Mouse (Mus musculus) layer of hippocampus, adult 8-10 months (tissue): ENCODE measurements around the gene Ppp2r2c. TPM values are rescaled to one million over a fixed set of nuclear protein-coding genes. Genes with fewer than 3 reads are reported as not detected.
A peak's percentile ranks its signal among the peaks of the same experiment; 100 is the strongest.

Source experiments
- DNase-seq, 2 experiments: peaks; one replicate each; pipeline ENCODE4 v3.0.0; 2022; ENCODE audit warnings: low spot score in 2 of 2
- total RNA-seq, 4 experiments: library from RNA; stranded (reverse); gene quantifications; 2 replicates each; pipeline ENCODE4 v1.2.4; 2022

Ppp2r2c gene
- total RNA-seq, 4 experiments from 2014 or later = 315 to 377 (median 346) TPM

DNA sequence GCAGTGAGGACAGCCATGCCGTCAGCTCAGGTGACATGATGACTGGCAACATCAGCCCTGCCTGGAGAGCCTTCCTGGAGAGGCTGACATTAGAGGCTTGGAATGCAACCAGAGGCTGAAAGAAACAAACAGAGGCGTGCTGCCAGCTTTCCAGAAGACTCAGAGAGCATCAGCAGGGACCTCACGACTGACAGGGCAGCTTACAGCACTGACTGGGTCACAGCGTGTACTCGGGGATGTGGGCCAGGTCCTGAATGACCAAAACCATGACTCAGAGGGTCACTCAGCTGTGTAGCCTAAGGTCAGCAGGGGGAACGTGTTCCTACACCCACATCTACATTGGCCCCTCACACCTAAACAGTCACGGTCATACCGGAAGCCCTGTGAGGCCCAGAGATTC is 110.7 kb downstream of the Ppp2r2c start:
- DNase-seq = no peak

GRCm38 (mm10) chr5:36979631-36980030 is 111.3 kb downstream of the Ppp2r2c start:
- no peak for DNase-seq

- no peak for DNase-seq
Observed at GRCm38 (mm10) chr5:36982271-36982670, 114.0 kb downstream of the Ppp2r2c start.

DNA sequence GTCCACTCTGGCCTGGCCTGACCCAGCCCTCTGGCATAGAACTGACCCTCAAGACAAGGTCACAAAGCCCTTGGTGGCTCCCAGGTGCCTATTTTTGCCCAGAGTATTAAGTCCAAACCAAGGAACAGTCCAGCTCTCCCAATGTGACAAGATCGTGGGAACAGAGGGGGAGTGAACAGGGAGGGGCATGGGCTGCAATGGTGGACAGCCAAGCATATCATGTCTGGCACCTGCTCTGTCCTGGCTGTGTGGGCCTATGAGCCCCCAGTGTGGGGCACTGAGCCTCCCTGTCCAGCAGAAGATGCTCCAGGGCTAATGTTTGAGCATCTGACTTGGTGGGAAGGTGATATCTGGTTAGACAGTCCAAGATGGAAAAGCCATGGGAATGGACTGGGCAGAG is 118.3 kb downstream of the Ppp2r2c start:
- DNase-seq = no peak

GRCm38 (mm10) chr5:36988124-36988780 is 119.9 kb downstream of the Ppp2r2c start:
- DNase-seq = no peak

- DNase-seq = peak; percentile 95 to 96
Observed at GRCm38 (mm10) chr5:36988781-36989624, 120.7 kb downstream of the Ppp2r2c start, which contains the start of gene Wfs1. Gene Wfs1 (minus strand): TSS chr5:36989205.

- no peak for DNase-seq
Observed at GRCm38 (mm10) chr5:36989625-36989977, 121.3 kb downstream of the Ppp2r2c start.

DNA sequence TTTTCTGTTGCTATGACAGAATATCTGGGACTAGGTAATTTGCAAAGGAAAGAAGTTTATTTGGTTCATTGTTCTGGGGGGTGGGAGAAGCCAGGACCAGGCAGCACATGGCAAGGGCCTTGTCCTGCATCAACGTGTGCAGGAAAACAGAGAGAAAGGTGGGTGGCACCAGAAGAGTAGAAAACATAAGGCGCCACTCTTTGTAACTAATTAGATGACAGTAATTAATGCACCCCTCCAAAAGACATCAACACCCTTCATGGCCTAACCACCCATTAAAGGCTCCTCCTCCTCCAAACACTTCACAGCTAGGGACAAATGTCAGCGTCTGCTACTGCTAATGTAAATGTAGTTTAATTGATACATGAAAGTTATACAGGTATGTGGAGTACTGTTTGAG is 121.9 kb downstream of the Ppp2r2c start:
- no peak for DNase-seq

DNA sequence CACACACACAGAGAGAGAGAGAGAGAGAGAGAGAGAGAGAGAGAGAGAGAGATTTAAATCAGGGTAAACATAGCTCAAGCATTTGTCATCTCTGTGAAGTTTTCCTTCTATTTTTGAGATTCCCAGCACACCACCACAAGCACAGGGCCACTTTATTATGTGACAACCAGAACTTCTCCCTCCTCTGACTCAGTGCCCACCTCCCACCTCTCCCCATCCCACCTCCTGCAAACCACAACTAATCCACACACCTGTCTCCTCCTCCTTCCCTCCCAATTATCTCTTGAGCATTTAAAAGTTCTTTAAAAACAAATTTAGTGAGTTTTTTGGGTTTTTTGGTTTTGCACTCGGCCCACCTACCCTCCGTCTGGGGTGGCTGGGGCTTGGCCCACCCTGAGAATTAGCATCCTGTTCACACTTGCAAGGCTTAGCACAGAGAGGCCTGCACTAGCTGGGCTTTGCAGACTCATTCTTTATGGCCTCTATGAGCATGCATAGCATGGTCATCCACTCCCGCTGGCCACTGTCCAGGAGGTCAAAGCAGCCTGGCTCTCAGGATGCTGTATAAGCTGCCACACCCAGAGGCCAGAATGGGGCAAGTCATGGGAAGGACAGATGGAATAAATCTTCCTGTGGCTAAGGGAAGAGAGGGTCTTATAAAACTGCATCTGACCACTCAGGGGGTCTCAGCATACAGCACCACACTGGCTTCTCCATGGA is 122.5 kb downstream of the Ppp2r2c start:
- no peak for DNase-seq

- no peak for DNase-seq
Observed at GRCm38 (mm10) chr5:36996410-36996809, 128.1 kb downstream of the Ppp2r2c start.

DNA sequence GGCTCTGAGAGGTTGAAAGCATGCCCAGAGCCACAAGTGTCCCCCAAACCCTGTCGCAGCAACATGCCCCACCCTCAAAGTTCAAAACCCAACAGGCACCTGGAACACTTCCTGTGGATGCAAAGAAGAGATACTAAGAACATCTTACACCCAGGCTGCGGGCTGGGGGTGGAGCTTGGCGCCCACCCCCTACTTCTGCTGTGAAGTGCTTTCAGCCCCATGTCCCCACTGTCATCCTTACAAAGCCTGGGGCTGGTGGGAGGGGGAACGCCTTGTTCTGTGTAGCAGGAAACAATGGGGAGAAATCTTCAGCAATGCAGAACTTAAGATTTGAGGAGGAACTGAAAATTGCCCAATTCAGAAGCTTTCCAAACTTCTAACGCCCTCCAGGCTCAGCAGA is 129.7 kb downstream of the Ppp2r2c start:
- no peak for DNase-seq

DNA sequence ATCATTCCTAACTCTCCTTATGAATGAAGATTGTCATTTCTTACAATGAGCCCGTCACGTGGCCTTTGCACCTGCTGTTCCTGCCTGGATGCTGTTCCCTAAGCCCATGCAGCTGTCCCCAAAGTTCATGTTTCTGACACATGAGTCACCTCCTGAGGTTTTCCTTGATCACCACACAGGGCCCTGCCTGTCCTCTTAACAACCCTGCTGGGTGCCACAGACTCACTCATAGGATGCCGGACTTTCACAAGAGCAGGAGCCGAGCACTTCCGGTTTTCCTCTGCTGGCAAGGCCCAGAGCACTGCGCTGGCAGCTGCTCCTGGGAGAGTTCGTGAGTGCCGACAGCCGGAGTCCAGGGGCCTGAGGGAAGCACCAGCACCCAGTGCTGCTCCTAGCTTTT is 132.7 kb downstream of the Ppp2r2c start:
- DNase-seq = no peak

- DNase-seq = peak; percentile 60 to 87
Observed at GRCm38 (mm10) chr5:37002001-37002400, 133.7 kb downstream of the Ppp2r2c start.

Other genes with a start within 250 kb of the Ppp2r2c start
- gene D5Ertd579e, start 172.5 kb upstream of the Ppp2r2c start, total RNA-seq = 100 to 1,000 TPM in 1 of 4 experiments, 10 to 100 TPM in 3; 92.0 to 121 (median 95.2) TPM
- gene Bloc1s4, start 119.9 kb upstream of the Ppp2r2c start, total RNA-seq = 10 to 100 TPM; 14.4 to 21.4 (median 18.5) TPM
- gene Mrfap1, start 71.7 kb upstream of the Ppp2r2c start, total RNA-seq = 100 to 1,000 TPM; 515 to 533 (median 521) TPM
- gene Man2b2, start 37.9 kb upstream of the Ppp2r2c start, total RNA-seq = 10 to 100 TPM; 26.8 to 50.4 (median 37.5) TPM
- gene Wfs1, start 120.7 kb downstream of the Ppp2r2c start, total RNA-seq = 100 to 1,000 TPM; 141 to 176 (median 159) TPM
- 10 to 100 TPM; 22.4 to 42.6 (median 30.3) TPM for gene Gm1043, start 216.9 kb downstream of the Ppp2r2c start, total RNA-seq